ENCODE assay signal across 8 mouse cellular contexts in genomic region chr5:35033619-35034018, GRCm38 (mm10). TPM values are rescaled to one million over a fixed set of nuclear protein-coding genes. Genes with fewer than 3 reads are reported as not detected.
"Had no signal": no experiment of that assay in that cellular context is flagged by ENCODE, and none has a peak within 500 bp of the region (broad histone marks: within the 10 kb centered on the region; RNA-seq: fewer than 3 reads in every experiment).

No protein-coding gene starts in this region.

- H3K4me3 ChIP-seq: kidney, embryonic 15.5 days; left cerebral cortex, adult 2 months; limb, embryonic 10.5 days; midbrain, embryonic 10.5 days; myocyte; neural tube, embryonic 15.5 days had no signal

- H3K4me2 ChIP-seq: kidney, embryonic 15.5 days; neural tube, embryonic 15.5 days had no signal

- H3K27me3 ChIP-seq: kidney, embryonic 15.5 days; neural tube, embryonic 15.5 days had no signal

- H3K4me1 ChIP-seq: kidney, embryonic 15.5 days; limb, embryonic 10.5 days; neural tube, embryonic 15.5 days had no signal

- DNase-seq: right cerebral cortex, postnatal 4 days had no signal

- H3K9ac ChIP-seq: kidney, embryonic 15.5 days; neural tube, embryonic 15.5 days had no signal

- H3K27ac ChIP-seq: kidney, embryonic 15.5 days; left cerebral cortex, adult 2 months; limb, embryonic 10.5 days; midbrain, embryonic 10.5 days; neural tube, embryonic 15.5 days had no signal

- H3K9me3 ChIP-seq: kidney, embryonic 15.5 days; limb, embryonic 10.5 days; midbrain, embryonic 10.5 days; neural tube, embryonic 15.5 days had no signal

RNA-seq across cellular contexts. Expression of gene Dok7, which starts 22.9 kb away (rescaled TPM):
- total RNA-seq: megakaryocyte, adult 5-6 weeks had no signal
